In the genomic region with DNA sequence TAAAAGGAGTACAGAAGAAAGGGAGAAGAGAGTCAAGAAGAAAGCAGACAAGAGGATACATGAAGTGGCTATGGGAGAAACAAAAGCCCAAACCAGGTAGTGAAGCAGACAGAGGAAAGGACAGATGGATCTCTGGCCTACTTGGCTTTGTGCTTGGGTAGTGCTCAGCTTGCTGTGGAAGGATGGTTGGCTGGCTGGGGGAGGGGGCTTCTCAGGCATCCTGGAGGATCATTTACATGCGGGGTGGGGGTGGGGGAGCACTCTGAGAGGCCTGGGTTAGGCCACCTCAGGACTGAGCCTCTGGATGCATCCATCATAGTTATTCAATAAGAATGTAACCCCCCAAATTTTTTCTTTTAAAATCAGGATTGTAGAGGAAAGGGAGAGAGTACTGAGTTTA, we compare ENCODE assay signal across 21 mouse cellular contexts. TPM values are rescaled to one million over a fixed set of nuclear protein-coding genes. Genes with fewer than 3 reads are reported as not detected.
DNase-seq lines count a peak whose midpoint lies in the region; ATAC-seq and TF ChIP-seq lines count a peak whose summit lies in the region.
"Had no signal": no experiment of that assay in that cellular context is flagged by ENCODE, and none has a peak within 500 bp of the region (broad histone marks: within the 10 kb centered on the region; RNA-seq: fewer than 3 reads in every experiment).

No protein-coding gene starts in this region.

- H3ac ChIP-seq in myocyte (ENCODE audit: control insufficient read depth, insufficient read length): no peak overlapping the region

- H3K79me2 ChIP-seq in myocyte (ENCODE audit: control insufficient read depth, insufficient read depth): peaks cover 9% of the 10 kb centered on the region

- no peak overlapping the region for H3K4me3 ChIP-seq in midbrain, embryonic 10.5 days
- no peak overlapping the region for H3K4me3 ChIP-seq in midbrain, embryonic 15.5 days
- H3K4me3 ChIP-seq in myocyte: no peak overlapping the region
- H3K4me3 ChIP-seq: embryonic facial prominence, embryonic 15.5 days; forebrain, embryonic 13.5 days; heart, embryonic 12.5 days; midbrain, embryonic 12.5 days had no signal

- H3K27ac ChIP-seq in midbrain, embryonic 10.5 days (replicated peaks): peak overlapping the region; percentile 76
- H3K27ac ChIP-seq in midbrain, embryonic 15.5 days: no peak overlapping the region
- H3K27ac ChIP-seq: embryonic facial prominence, embryonic 15.5 days; forebrain, embryonic 13.5 days had no signal

- H3K27me3 ChIP-seq in midbrain, embryonic 10.5 days (ENCODE audit: low read depth, poor library complexity, severe bottlenecking): no peaks in the 10 kb centered on the region
- no peaks in the 10 kb centered on the region for H3K27me3 ChIP-seq in midbrain, embryonic 15.5 days (replicated peaks)
- no peaks in the 10 kb centered on the region for H3K27me3 ChIP-seq in myocyte (ENCODE audit: control insufficient read depth, insufficient read depth, insufficient read length)
- H3K27me3 ChIP-seq: embryonic facial prominence, embryonic 15.5 days; forebrain, embryonic 13.5 days; heart, embryonic 12.5 days; midbrain, embryonic 12.5 days had no signal

- DNase-seq in cerebellum, postnatal 10 days: peak; percentile 72 to 80
- DNase-seq in cerebellum, adult 8-10 months: no peak
- peak; percentile 43 for DNase-seq in midbrain, embryonic 10.5 days (ENCODE audit: low spot score)
- DNase-seq in embryo, embryonic 11 days: peak; percentile 53
- DNase-seq in adrenal gland, adult (ENCODE audit: inconsistent age in 2 of 2, low spot score in 1 of 2): no peak
- no peak for DNase-seq in ovary, postnatal 10 days (ENCODE audit: low spot score)
- DNase-seq: kidney, adult 2 months; kidney, postnatal 14 days; layer of hippocampus, adult 9-11 months; liver; liver, postnatal 0 days; lung, postnatal 14 days; right cerebral cortex, postnatal 25 days; thymus, postnatal 36 days had no signal

- ATAC-seq in midbrain, embryonic 15.5 days (replicated peaks): no peak
- ATAC-seq: CD4-positive, CD25-positive, alpha-beta regulatory T cell, adult 4 months; forebrain, embryonic 13.5 days; liver, postnatal 0 days had no signal

- no peaks in the 10 kb centered on the region for H3K9me3 ChIP-seq in midbrain, embryonic 10.5 days (replicated peaks)
- no peaks in the 10 kb centered on the region for H3K9me3 ChIP-seq in midbrain, embryonic 15.5 days
- H3K9me3 ChIP-seq: embryonic facial prominence, embryonic 15.5 days; forebrain, embryonic 13.5 days; heart, embryonic 12.5 days; midbrain, embryonic 12.5 days had no signal

- no peak for TF ChIP-seq POLR2A in myocyte (IDR thresholded peaks at IDR 0.05; ENCODE audit: insufficient read length, low read depth)

- H3K4me2 ChIP-seq in midbrain, embryonic 15.5 days: no peak overlapping the region
- H3K4me2 ChIP-seq in myocyte (ENCODE audit: low read depth): peak overlapping the region; percentile 21
- H3K4me2 ChIP-seq: embryonic facial prominence, embryonic 15.5 days; forebrain, embryonic 13.5 days; heart, embryonic 12.5 days; midbrain, embryonic 12.5 days had no signal

- H3K9ac ChIP-seq in midbrain, embryonic 15.5 days: no peak overlapping the region
- H3K9ac ChIP-seq: embryonic facial prominence, embryonic 15.5 days; heart, embryonic 12.5 days; liver, postnatal 0 days; midbrain, embryonic 12.5 days had no signal

- 4% methylated on average over 1 of the region's 1 CpGs for WGBS in midbrain, embryonic 10.5 days
- 5% methylated on average over 1 of the region's 1 CpGs for WGBS in midbrain, embryonic 15.5 days

- no peaks in the 10 kb centered on the region for H3K36me3 ChIP-seq in midbrain, embryonic 10.5 days
- no peaks in the 10 kb centered on the region for H3K36me3 ChIP-seq in midbrain, embryonic 15.5 days (replicated peaks)
- no peaks in the 10 kb centered on the region for H3K36me3 ChIP-seq in myocyte (ENCODE audit: control insufficient read depth, insufficient read depth)
- H3K36me3 ChIP-seq: embryonic facial prominence, embryonic 15.5 days; heart, embryonic 12.5 days; midbrain, embryonic 12.5 days had no signal

- peaks cover 37% of the 10 kb centered on the region for H3K4me1 ChIP-seq in midbrain, embryonic 10.5 days
- peaks cover 13% of the 10 kb centered on the region for H3K4me1 ChIP-seq in midbrain, embryonic 15.5 days

TF ChIP-seq in myocyte, 11 proteins besides CTCF, POLR2A, EP300 and RAD21:
- TF ChIP-seq MYOD1 (IDR thresholded peaks at IDR 0.05; ENCODE audit: control insufficient read depth in 1 of 3, insufficient read length in 2 of 3, low read depth in 2 of 3) (no peak), SRF (IDR thresholded peaks at IDR 0.05; ENCODE audit: control insufficient read depth, insufficient read length, low read depth) (no peak), E2F4 (IDR thresholded peaks at IDR 0.05; ENCODE audit: insufficient read depth) (no peak)

RNA-seq across cellular contexts. Expression of a gene that starts 0.3 kb away (rescaled TPM):
- 41.7 and 48.2 TPM in 2 replicates for polyA plus RNA-seq in midbrain, embryonic 10.5 days (2016; fragmentation: Nextera tagmentation; extraction: Ambion mirVana)
- 57.2 and 62.3 TPM in 2 replicates for polyA plus RNA-seq in midbrain, embryonic 15.5 days (2015; fragmentation: Nextera tagmentation; extraction: Ambion mirVana)
- polyA plus RNA-seq in myocyte (2012; fragmentation: generic; extraction: Trizol): 126 TPM

Comparison
In these comparisons a context has a peak if more than half of its experiments do, and no peak if none do; other contexts are left out.
1. DNase-seq: peak in cerebellum, postnatal 10 days (2 of 2), midbrain, embryonic 10.5 days (single experiment) and embryo, embryonic 11 days (single experiment); none in cerebellum, adult 8-10 months (single experiment), adrenal gland, adult (0 of 2) and ovary, postnatal 10 days (single experiment).